Mouse (Mus musculus): ENCODE data around the gene Abca13. TPM values are rescaled to one million over a fixed set of nuclear protein-coding genes. Genes with fewer than 3 reads are reported as not detected.

Gene Abca13
- polyA plus RNA-seq, 1 experiment, result not detected

DNA sequence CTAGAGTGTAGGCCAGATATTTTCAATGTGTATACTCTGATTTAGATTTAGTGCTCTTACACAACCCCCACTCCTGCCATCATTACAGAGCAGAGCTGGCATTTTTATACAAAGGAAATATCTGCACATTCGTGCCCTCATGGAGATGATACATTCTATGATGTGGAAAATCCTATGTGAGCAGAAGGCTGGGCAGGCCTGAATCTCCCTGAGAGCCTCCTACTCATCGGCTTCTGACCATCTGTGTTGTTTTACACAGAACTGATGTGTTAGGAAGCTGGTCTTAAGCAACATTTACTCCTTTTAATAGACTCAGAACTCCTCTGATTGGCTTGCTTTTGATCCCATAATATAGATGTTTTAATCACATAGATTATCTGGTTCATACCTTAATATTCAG, 376.6 kb downstream of the Abca13 start:
- WGBS, result 79% methylated on average over 2 of the region's 2 CpGs
- H3K36me3 ChIP-seq (ENCODE audit: control insufficient read depth, insufficient read depth, low read length), result no peaks in the 10 kb centered on the region
- H3K27me3 ChIP-seq (ENCODE audit: control insufficient read depth, insufficient read depth, low read length), result no peaks in the 10 kb centered on the region
- no peak overlapping the region for H3K27ac ChIP-seq (ENCODE audit: insufficient read depth, low read depth, low read length)
- TF ChIP-seq POLR2A (IDR thresholded peaks at IDR 0.05; ENCODE audit: low read depth, low read length), result no peak
- H3K4me3 ChIP-seq (ENCODE audit: low read depth, low read length), result no peak overlapping the region
- H3K4me1 ChIP-seq (ENCODE audit: control insufficient read depth, insufficient read depth, insufficient read length, low read length), result no peaks in the 10 kb centered on the region

DNA sequence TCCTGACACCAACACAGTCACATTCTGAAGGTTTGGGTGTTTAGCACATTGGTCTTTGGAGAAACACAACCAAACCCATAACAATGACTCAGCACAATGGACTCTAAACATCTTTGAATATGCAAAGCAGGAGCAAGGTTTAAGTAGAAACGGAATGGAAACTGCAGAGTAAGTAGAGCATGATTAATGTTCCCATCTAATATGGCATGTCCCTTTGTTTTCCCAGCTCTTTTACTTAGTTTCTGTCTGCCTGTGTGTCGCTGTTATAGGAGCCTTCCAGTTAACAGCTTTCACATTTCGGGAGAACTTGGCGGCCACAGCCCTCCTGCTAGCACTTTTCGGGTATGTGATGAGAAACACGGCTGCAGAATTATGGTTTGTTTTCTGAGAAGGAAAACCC, 378.6 kb downstream of the Abca13 start:
- no peak for TF ChIP-seq CTCF (IDR thresholded peaks at IDR 0.05; ENCODE audit: extremely low read depth, insufficient read length, insufficient replicate concordance, low read depth, low read length)
- no peak for TF ChIP-seq POLR2A (IDR thresholded peaks at IDR 0.05; ENCODE audit: low read depth, low read length)
- Histone ChIP-seq H3K36me3 (ENCODE audit: control insufficient read depth, insufficient read depth, low read length) (no peaks in the 10 kb centered on the region), H3K27ac (ENCODE audit: insufficient read depth, low read depth, low read length) (no peak overlapping the region), H3K27me3 (ENCODE audit: control insufficient read depth, insufficient read depth, low read length) (no peaks in the 10 kb centered on the region), H3K4me3 (ENCODE audit: low read depth, low read length) (no peak overlapping the region), H3K4me1 (ENCODE audit: control insufficient read depth, insufficient read depth, insufficient read length, low read length) (no peaks in the 10 kb centered on the region)
- WGBS, result 72% methylated on average over 6 of the region's 6 CpGs

DNA sequence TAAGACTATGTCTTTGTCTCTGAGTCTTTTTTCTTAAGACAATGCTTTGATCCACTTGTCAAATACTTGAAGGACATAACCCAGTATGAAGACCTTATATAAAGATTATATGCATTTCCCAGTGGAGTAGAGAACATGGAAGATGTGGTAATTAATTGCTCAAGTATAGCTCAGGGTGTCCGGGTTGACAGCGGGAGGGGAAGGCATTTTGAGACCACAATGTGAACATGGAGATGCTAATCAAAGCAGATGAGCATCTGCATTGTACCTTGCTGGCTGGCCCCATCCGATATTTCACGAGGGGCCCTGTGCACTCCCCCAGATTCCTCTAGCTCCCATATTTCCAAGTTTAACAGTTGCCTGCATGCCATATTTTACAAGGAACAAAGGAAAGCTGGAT, 383.2 kb downstream of the Abca13 start:
- H3K36me3 ChIP-seq (ENCODE audit: control insufficient read depth, insufficient read depth, low read length), result no peaks in the 10 kb centered on the region
- H3K4me3 ChIP-seq (ENCODE audit: low read depth, low read length), result no peak overlapping the region
- 91% methylated on average over 4 of the region's 4 CpGs for WGBS
- H3K27me3 ChIP-seq (ENCODE audit: control insufficient read depth, insufficient read depth, low read length), result no peaks in the 10 kb centered on the region
- no peak overlapping the region for H3K27ac ChIP-seq (ENCODE audit: insufficient read depth, low read depth, low read length)
- TF ChIP-seq POLR2A (IDR thresholded peaks at IDR 0.05; ENCODE audit: low read depth, low read length), result no peak
- no peaks in the 10 kb centered on the region for H3K4me1 ChIP-seq (ENCODE audit: control insufficient read depth, insufficient read depth, insufficient read length, low read length)

DNA sequence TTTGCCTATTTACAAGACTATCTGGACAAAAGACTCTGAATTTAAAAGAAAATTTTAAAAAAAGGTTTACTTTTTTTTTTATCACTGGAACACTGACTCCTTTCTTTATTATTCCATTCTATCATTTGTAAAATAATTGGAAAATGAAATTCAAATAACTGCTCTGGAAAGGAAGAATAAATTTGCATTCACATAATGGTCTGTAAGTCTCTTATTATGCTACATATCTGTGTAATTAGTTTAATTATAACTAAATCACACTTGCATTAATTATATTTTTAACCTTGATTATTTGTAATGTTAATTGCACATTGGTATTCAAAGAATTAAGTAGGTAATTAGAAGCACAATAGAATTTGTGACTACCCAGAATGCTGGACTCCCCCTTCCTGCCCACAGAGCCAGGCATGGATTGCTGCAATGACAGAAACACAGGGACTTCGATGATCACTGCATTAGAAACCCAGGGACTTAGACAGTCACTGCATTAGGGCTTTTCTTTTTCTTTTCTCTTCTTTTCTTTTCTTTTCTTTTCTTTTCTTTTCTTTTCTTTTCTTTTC, 400.1 kb downstream of the Abca13 start:
- 72% methylated on average over 1 of the region's 1 CpGs for WGBS
- no peak overlapping the region for H3K4me3 ChIP-seq (ENCODE audit: low read depth, low read length)
- H3K36me3 ChIP-seq (ENCODE audit: control insufficient read depth, insufficient read depth, low read length), result no peaks in the 10 kb centered on the region
- no peak for TF ChIP-seq CTCF (IDR thresholded peaks at IDR 0.05; ENCODE audit: extremely low read depth, insufficient read length, insufficient replicate concordance, low read depth, low read length)
- no peak for TF ChIP-seq POLR2A (IDR thresholded peaks at IDR 0.05; ENCODE audit: low read depth, low read length)
- no peaks in the 10 kb centered on the region for H3K4me1 ChIP-seq (ENCODE audit: control insufficient read depth, insufficient read depth, insufficient read length, low read length)
- no peak overlapping the region for H3K27ac ChIP-seq (ENCODE audit: insufficient read depth, low read depth, low read length)
- H3K27me3 ChIP-seq (ENCODE audit: control insufficient read depth, insufficient read depth, low read length), result no peaks in the 10 kb centered on the region

DNA sequence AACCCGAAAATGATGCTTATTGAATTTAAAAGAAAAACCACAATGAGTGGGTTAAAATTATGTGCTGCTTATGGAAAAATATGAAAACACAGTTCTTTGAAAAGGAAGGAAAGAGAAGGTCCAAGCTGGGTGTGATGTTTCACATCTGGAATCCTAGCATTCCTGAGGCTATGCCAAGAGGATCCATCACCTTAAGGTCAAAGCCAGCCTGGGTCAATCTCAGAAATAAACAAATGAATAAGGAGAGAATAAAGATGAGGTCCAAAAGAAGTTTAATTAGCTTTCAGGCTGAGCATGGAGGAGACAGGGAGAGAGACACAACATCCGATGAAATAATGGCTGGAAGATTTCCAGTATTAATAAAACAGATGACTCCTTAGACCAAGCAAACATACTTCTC, 405.6 kb downstream of the Abca13 start:
- TF ChIP-seq POLR2A (IDR thresholded peaks at IDR 0.05; ENCODE audit: low read depth, low read length) (no peak), CTCF (IDR thresholded peaks at IDR 0.05; ENCODE audit: extremely low read depth, insufficient read length, insufficient replicate concordance, low read depth, low read length) (no peak)
- WGBS, result 60% methylated on average over 2 of the region's 2 CpGs
- H3K4me3 ChIP-seq (ENCODE audit: low read depth, low read length), result no peak overlapping the region
- no peaks in the 10 kb centered on the region for H3K36me3 ChIP-seq (ENCODE audit: control insufficient read depth, insufficient read depth, low read length)
- no peak overlapping the region for H3K27ac ChIP-seq (ENCODE audit: insufficient read depth, low read depth, low read length)
- no peaks in the 10 kb centered on the region for H3K27me3 ChIP-seq (ENCODE audit: control insufficient read depth, insufficient read depth, low read length)
- H3K4me1 ChIP-seq (ENCODE audit: control insufficient read depth, insufficient read depth, insufficient read length, low read length), result no peaks in the 10 kb centered on the region

DNA sequence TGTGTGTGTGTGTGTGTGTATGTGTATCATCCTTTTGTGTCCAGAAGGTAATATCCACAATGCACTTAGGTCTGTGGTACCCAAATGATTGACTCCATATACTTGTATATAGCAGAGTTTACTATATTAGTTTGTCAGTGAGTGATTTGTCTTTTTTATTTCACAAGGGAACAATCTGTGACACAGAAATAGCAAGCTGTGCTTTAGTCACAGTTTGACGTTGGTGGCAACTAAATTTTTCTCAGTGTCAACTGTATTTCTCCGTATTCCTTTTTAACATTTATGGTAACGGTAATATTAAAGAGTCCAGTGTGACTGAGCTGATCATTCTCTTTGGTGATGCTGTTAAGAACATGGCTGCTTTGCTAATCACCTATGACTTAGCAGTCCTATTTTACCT, 409.4 kb downstream of the Abca13 start:
- Histone ChIP-seq H3K36me3 (ENCODE audit: control insufficient read depth, insufficient read depth, low read length) (no peaks in the 10 kb centered on the region), H3K4me1 (ENCODE audit: control insufficient read depth, insufficient read depth, insufficient read length, low read length) (no peaks in the 10 kb centered on the region), H3K27ac (ENCODE audit: insufficient read depth, low read depth, low read length) (no peak overlapping the region), H3K4me3 (ENCODE audit: low read depth, low read length) (no peak overlapping the region), H3K27me3 (ENCODE audit: control insufficient read depth, insufficient read depth, low read length) (no peaks in the 10 kb centered on the region)
- no peak for TF ChIP-seq POLR2A (IDR thresholded peaks at IDR 0.05; ENCODE audit: low read depth, low read length)
- TF ChIP-seq CTCF (IDR thresholded peaks at IDR 0.05; ENCODE audit: extremely low read depth, insufficient read length, insufficient replicate concordance, low read depth, low read length), result no peak
- 85% methylated on average over 3 of the region's 3 CpGs for WGBS

DNA sequence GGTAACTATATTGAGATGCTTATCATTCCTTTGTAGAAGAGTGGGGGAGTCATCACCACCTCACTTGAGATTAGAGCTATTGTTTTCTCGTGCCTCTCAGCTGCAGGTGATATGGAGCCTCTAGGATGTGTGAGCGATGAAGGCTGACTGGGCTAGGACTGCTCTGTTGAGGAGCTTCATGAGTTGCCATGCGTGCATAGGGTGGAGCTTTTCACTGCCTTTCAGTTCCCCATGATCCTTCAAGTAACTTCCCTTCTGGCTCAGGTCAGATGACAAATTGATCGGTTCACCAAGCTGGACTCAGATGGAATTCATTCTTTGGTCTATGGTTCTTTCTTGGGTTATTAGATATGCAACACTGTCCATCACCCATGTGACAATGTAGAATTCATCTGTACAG, 410.4 kb downstream of the Abca13 start:
- WGBS, result 61% methylated on average over 4 of the region's 4 CpGs
- Histone ChIP-seq H3K4me3 (ENCODE audit: low read depth, low read length) (no peak overlapping the region), H3K4me1 (ENCODE audit: control insufficient read depth, insufficient read depth, insufficient read length, low read length) (no peaks in the 10 kb centered on the region), H3K27me3 (ENCODE audit: control insufficient read depth, insufficient read depth, low read length) (no peaks in the 10 kb centered on the region), H3K27ac (ENCODE audit: insufficient read depth, low read depth, low read length) (no peak overlapping the region), H3K36me3 (ENCODE audit: control insufficient read depth, insufficient read depth, low read length) (no peaks in the 10 kb centered on the region)
- TF ChIP-seq POLR2A (IDR thresholded peaks at IDR 0.05; ENCODE audit: low read depth, low read length) (no peak), CTCF (IDR thresholded peaks at IDR 0.05; ENCODE audit: extremely low read depth, insufficient read length, insufficient replicate concordance, low read depth, low read length) (no peak)

DNA sequence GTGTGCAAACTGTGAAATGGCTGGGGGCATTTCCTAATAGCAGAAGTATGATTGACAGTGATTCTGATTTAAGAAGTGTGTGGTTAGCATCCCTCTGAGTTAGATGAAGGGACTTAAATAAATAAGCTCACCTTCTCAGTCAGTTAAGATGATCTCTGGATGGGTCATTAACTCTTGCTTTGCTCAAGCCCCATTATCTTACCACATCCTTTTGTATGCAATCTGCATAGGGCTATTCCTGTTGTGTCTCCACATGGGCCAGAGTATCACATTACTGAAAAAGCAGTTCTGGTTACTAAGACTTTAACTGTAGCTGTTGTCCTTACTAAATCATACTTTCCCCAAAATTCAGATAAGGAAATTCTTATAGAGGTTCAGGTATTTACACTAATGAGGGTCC, 416.5 kb downstream of the Abca13 start:
- H3K27ac ChIP-seq (ENCODE audit: insufficient read depth, low read depth, low read length), result no peak overlapping the region
- TF ChIP-seq CTCF (IDR thresholded peaks at IDR 0.05; ENCODE audit: extremely low read depth, insufficient read length, insufficient replicate concordance, low read depth, low read length), result no peak
- no peak for TF ChIP-seq POLR2A (IDR thresholded peaks at IDR 0.05; ENCODE audit: low read depth, low read length)
- no peaks in the 10 kb centered on the region for H3K36me3 ChIP-seq (ENCODE audit: control insufficient read depth, insufficient read depth, low read length)
- no peaks in the 10 kb centered on the region for H3K4me1 ChIP-seq (ENCODE audit: control insufficient read depth, insufficient read depth, insufficient read length, low read length)
- H3K27me3 ChIP-seq (ENCODE audit: control insufficient read depth, insufficient read depth, low read length), result no peaks in the 10 kb centered on the region
- H3K4me3 ChIP-seq (ENCODE audit: low read depth, low read length), result no peak overlapping the region
